Mouse (Mus musculus): ENCODE measurements around the gene Arid1a.
A peak's percentile ranks its signal among the peaks of the same experiment; 100 is the strongest.
"Not testable (repeated sequence)": the region's sequence is repeated elsewhere in the genome, so short reads cannot be mapped to it uniquely, and the experiment has no call there.

Gene Arid1a

DNA sequence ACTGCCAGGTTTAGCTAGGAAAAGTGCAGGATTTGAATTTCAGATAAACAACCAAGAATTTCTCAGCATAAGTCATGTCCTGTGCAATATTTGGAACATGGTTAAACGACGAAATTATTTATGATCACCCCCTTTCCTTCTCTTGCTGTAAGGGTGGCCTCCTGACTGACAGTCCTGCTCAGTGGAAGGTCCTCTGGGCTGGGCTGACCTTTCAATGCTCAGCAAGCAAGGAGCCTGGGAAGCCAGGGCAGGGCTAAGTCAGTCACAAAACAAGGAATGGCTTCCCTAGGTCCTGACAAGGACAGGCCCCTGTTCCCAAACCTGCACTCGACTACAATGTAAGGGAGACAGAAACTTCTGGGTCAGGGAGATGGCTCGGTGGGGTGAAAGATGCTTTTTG, 104.6 kb downstream of the Arid1a start:
- DNase-seq (ENCODE audit: low spot score in 2 of 2): no peak

DNA sequence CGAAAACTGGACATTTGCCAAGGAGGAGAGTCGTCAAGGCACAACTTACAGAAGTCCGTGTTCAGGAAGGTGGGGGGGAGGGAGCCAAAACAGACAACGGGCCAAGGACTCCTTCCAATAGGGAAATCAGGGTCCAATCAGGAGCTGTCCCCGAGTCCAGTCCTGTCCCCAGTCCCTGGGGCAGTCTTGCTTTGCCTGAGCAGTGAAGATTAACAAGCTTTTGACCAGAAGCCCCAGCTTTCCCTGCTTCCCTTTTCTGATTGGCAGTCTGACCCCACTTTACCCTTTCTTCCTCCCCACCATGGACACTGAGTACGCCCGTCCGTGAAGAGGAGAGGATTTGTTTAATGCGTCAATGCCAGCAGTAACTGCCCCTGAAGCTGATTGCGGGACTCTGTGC, 105.1 kb downstream of the Arid1a start:
- no peak for DNase-seq (ENCODE audit: low spot score in 2 of 2)

DNA sequence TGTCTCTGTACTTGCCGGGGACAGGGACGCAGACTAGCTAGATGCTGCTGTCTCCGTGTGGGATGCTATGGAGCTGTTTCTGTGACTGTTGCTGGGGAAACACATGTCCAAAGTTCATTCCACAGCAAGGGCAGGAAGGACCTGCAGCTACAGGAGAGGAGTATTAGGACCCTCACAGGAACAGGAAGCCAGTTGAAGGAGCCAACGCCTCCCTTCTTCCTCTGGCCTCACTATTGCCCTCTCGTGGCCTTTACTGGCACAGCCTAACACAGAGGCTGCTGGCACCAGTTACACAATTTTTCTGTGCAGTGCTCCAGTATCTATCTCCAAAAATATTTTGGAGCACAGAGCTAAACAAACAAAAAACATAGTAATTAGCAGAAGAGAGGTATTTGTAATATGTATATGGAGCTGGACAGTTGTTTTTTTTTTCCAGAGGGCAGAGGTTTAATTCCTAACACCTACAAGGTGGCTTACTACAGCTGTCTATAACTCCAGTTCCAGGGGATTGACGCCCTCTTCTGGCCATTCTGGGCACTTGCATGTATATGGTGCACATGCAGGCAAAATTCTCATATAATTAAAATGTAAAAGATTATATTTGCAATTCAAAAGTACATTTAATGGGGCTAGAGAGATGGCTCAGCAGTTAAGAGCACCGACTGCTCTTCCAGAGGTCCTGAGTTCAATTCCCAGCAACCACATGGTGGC, 106.4 kb downstream of the Arid1a start, which contains the start of gene Zdhhc18:
Gene Zdhhc18, minus strand, starts transcription at position 166 of the 711 bp plus-strand sequence.
- peak; percentile 80 to 85 for DNase-seq (ENCODE audit: low spot score in 2 of 2)

DNA sequence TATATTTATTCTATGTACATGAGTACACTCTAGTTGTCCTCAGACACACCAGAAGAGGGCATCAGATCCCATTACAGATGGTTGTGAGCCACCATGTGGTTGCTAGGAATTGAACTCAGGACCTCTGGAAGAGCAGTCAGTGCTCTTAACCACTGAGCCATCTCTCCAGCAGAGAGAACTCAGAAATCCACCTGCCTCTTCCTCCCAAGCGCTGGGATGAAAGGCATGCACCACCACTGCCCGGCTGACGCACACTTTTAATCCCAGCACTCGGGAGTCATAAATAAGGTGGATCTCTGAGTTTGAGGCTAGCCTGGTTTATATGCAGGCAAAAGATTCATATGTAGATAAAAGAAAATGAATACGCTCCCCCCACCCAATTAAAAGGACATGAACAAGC, 107.1 kb downstream of the Arid1a start:
- DNase-seq (ENCODE audit: low spot score in 2 of 2): not testable (repeated sequence)

DNA sequence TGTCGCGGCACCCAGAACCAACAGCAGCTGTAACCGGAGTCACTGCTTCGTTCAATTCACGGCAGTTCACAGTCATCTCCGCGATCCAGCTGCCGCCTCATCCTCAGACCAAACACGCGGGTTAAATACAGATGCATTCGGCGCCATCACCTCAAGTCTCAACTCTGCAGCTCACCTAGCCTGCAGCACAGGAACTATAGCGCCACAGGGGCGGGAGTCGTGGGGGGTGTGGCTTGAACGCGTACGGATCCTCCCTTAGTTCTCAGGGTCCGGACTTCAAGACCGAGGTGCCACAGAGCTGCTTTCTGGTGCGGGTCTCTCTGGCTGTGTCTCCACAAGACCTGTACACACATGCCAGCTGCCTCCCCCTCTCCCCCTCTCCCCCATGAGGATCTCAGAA, 110.9 kb downstream of the Arid1a start:
- DNase-seq (ENCODE audit: low spot score in 2 of 2): no peak

DNA sequence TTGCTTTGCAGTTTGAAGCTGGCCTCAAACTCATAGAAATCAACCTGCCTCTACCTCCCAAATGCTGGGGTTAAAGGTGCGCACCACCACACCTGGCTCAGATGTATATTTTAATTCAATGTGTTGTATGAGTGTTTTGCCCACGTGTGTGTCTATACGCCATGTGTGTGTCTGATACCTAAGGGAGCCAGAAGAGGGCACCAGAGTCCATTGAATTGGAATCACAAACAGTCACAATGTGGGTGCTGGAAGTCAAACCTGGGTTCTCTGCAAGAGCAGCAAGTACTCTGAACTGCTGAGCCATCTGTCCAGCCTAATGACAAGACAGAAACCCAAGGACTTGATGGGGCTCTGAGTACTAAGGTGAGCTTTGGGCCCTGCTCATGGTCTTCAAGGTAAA, 111.4 kb downstream of the Arid1a start:
- DNase-seq (ENCODE audit: low spot score in 2 of 2): no peak

DNA sequence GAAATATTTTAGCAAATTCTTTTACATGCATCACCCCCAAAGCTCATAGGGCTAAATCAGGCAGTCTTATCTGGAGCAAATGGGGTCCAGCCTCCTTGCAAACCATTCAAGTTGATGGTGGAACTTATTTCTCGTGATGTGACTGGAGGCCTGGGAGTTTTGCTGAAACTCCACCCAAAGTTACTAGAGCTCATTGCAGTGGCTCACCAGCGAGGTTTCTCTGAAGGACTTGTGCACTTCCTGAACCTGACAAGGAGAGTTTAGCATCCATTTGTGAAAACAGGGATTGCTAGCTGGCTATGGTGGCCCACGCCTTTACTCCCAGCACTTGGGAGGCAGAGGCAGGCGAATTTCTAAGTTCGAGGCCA, 122.5 kb downstream of the Arid1a start:
- DNase-seq (ENCODE audit: low spot score in 2 of 2): no peak

DNA sequence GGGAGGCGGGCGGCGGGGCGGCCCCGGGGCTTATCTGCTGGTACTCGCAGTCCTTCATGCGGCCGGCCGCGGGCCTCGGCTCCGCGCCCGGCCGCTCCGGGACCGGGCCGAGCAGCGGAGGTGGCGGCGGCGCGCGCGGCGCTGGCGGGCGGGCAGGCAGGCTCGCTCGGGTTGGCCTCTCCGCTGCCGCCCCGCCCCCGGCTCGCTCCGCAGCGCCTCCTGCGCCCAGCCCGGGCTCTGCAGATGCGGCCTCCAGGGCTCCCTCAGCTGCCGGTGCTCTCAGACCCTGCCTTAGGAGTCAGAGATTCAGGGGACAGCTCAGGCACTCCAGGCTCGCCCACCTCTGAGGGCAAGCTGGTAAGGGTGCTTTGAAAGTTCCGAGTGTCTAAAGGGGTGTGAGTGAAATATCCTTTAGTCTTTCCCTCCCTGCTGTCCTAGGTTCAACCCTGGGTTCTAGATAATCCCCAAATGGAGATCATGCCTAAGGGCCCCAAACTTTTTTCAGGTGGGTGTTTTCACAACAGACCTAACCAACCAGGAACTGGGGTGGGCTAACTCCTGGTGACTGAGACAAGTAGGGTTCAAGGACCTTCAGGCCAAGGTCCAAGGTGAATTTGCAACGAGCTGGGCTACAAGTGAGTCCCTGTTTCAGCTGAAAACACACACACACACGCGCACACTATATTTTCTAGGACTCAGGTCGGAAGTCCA, 123.1 kb downstream of the Arid1a start:
- peak; percentile 90 to 92 for DNase-seq (ENCODE audit: low spot score in 2 of 2)

DNA sequence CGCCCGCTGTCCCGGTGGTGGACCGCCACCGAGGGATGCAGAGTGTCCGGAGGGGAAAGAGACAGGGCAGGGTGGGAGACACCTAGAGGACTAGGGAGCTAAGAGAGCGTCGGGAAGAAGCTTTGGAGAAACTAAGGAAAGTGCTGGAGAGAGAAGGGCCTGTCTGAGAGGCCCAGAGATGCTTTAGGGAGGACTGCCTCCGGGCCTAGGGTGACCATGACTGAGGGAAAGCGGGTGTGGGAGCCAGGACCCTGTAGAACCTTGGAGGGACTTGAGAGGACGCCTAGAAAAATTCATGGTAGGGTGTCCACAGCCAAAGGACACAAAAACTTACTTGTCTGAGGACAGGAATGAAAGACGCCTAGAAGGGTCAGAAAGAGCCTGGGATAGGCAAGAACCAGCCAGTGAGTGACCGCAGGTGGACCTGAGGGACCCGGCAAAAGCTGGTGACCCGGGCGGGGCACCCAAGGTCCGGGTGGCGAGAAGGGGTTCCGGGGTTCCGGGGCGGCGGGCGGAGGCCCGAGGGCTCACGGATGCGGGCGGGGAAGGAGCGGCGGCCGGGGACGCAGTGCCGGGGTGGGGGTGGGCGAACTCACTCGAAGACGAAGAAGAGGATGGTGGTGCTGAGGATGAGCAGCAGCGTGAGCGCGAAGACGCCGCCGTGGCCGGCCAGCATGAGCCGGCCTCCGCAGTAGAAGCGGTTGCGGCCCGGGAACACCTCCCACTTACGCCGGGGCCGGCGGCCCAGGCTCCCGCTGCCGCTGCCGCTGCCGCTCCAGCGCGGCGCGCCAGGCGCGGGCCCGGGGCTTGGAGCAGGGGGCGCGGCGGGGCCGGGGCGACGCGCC, 123.9 kb downstream of the Arid1a start:
- peak in 1 of 2 experiments; percentile 47 for DNase-seq (ENCODE audit: low spot score in 2 of 2)

DNA sequence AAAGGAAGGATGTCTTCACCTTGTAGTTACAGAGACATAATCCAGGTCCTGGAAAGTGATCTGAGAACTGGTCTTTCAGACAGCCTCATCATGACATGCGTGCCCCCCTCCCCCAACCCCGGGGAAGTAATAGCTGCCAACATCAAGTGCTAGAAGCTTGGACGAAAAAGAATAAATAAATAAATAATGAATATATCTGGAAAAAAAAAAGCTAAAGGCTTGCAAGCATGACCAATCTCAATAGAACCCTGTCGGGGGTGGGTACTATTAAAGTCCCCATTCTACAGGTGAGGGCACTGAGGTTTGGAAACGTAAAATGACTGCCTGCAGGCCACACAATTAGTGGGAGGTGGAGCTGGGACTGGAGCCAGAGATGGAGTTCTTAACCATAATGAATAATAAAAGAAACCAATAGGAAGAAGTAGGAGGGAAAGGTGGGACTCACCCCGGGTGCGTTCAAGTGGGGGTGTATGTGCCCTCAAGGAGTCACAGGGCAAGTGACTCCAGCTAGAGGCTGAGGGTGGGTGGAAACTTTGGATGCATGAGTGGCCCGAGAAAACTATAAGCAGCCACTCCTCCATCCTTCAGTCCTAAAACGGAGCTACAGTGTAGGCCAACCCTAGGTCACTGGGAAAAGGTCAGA, 124.7 kb downstream of the Arid1a start:
- DNase-seq (ENCODE audit: low spot score in 2 of 2): peak in 1 of 2 experiments; percentile 51

DNA sequence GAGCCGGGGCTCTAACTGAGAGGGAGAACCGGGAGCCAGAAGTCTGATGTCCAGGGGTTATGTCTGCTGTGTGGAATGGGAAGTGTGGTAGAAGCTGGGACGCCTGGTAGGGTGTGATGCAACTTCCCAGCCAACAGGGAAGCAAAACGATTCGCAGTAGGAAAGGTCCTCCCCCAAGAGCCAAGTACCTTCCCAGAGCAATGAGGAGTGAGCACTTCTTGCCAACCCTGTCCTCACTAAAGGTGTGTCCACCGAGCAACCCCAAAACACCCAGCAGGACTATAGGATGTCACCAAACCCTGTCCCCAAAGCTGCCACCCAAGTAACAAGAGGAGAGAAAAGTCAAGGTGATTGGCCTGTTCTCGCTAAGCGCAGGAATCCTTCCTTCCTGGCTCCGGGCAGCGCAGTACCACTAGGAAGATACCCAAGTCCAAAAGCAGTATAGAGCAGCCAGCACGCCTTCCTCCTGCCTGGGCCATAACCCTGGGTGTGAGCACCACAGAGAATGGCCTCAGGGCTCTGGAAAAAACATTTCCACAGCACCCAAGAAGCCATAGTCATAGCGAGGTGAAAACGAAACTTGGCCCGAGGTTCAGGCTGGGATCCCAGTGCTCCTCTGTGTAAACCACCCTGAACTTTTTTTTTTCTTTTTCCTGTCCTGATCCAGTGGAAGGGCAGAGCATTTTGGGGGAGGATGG, 125.3 kb downstream of the Arid1a start:
- DNase-seq (ENCODE audit: low spot score in 2 of 2): no peak

DNA sequence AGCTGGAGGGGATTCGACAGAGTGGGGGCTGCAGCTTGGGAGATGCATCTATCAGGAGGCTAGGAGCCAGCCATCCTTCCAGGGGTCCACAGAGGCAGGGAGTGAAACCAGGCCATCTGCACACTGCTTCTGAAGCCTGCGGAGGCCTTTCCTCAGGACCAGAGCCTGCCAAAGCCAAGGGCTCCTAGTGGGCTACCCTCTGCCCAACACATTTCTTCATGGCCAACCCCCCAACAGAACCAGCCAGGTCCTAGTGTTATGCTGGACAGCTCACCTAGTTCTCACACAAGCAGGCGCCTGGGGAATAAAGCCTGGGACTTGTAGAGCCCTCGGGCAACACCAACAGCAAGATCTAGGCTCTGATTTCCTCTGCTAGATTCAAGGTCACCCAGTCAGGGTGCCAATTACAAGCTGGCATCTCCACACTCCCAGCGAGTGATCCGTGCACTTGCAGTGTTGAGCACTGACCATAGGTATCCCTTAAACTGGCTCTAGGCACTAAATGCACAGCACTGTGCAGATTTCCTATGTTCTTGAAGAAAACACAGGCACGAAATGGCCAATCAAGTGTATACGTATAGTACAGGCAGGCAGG, 126.1 kb downstream of the Arid1a start:
- no peak for DNase-seq (ENCODE audit: low spot score in 2 of 2)

DNA sequence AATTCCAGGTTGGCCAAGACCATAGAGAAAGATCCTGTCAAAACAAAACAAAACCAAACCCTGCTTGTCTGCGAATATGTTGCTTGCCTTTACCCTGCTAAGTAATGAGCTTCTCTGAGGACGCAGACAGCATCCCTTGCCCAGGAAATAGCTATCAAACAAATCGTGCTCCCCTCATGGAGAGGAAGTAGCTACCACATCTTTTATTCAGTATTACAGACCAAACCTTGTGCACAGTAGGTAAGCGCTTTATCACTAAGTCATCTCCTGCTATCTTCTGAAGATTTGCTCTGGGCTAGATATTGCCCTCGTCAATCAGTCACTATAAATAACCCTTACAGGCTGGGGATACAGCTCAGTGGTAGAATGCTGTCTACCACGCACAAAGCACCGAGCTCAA, 127.4 kb downstream of the Arid1a start:
- DNase-seq (ENCODE audit: low spot score in 2 of 2): no peak
